Mouse (Mus musculus) G1E (cell line): ENCODE measurements around the gene Tex21. TPM values are rescaled to one million over a fixed set of nuclear protein-coding genes. Genes with fewer than 3 reads are reported as not detected.
"Not testable (repeated sequence)": the region's sequence is repeated elsewhere in the genome, so short reads cannot be mapped to it uniquely, and the experiment has no call there.

Source experiments
- ATAC-seq: 2 replicates; pipeline ENCODE4 v1.8.0; 2016; ENCODE audit warnings: mild to moderate bottlenecking; ENCODE audit not compliant: insufficient number of reproducible peaks, poor library complexity, low FRiP score, severe bottlenecking; ENCODE audit errors: extremely low read depth
- DNase-seq: peaks from one replicate; pipeline ENCODE4 v3.0.0; 2012; ENCODE audit warnings: low spot score
- H3K27me3 ChIP-seq: 2 replicates; pipeline ENCODE4 v1.6.1; 2012; ENCODE audit warnings: mild to moderate bottlenecking, low read length, inconsistent platforms; ENCODE audit not compliant: insufficient read depth
- H3K36me3 ChIP-seq: replicated peaks from 2 replicates; pipeline ENCODE3; 2012; ENCODE audit warnings: mild to moderate bottlenecking, inconsistent platforms
- H3K4me1 ChIP-seq: 2 replicates; pipeline ENCODE4 v1.6.1; 2012; ENCODE audit warnings: low read depth, low read length, inconsistent platforms, mixed read lengths; ENCODE audit not compliant: insufficient read depth
- H3K4me3 ChIP-seq: 2 replicates; pipeline ENCODE4 v1.5.1; 2012; ENCODE audit warnings: low read depth, mild to moderate bottlenecking, inconsistent platforms, low read length, moderate library complexity, mixed read lengths
- H3K9me3 ChIP-seq: replicated peaks from 2 replicates; pipeline ENCODE4 v1.6.1; 2012; ENCODE audit warnings: inconsistent platforms
- CTCF ChIP-seq: IDR thresholded peaks from 2 replicates; pipeline ENCODE4 v1.5.1; 2012; ENCODE audit warnings: low read depth, low read length, inconsistent platforms, mixed read lengths
- GATA1 ChIP-seq: IDR thresholded peaks from 2 replicates; pipeline ENCODE4 v1.6.1; 2012; ENCODE audit warnings: borderline replicate concordance, low read length, inconsistent platforms, mixed read lengths
- GATA2 ChIP-seq: IDR thresholded peaks from 2 replicates; pipeline ENCODE4 v1.6.1; 2012; ENCODE audit warnings: low read depth, low read length, inconsistent platforms, borderline replicate concordance
- POLR2AphosphoS5 ChIP-seq: IDR thresholded peaks from 2 replicates; pipeline ENCODE4 v1.6.1; 2012; ENCODE audit warnings: low read depth, low read length, inconsistent platforms; ENCODE audit not compliant: insufficient replicate concordance
- TAL1 ChIP-seq: conservative IDR thresholded peaks from 2 replicates; pipeline ENCODE4 v1.6.1; 2012; ENCODE audit warnings: low read depth, low read length, inconsistent platforms, mixed read lengths
- polyA plus RNA-seq: library from polyadenylated mRNA; stranded (reverse); fragments of >175 nt; gene quantifications from 2 replicates; pipeline ENCODE4 v1.2.3, GENCODE M21; 2012
- total RNA-seq, 2 experiments: library from RNA; stranded (forward) in 1 of 2; stranded (reverse) in 1 of 2; fragments of 200-1000 nt in 1 of 2; fragments of >200 nt in 1 of 2; fragmentation: Nextera tagmentation in 1 of 2; gene quantifications; 2 replicates each; pipeline ENCODE4 v1.2.3; 2014 to 2017

The Tex21 gene
- total and polyA plus RNA-seq, 3 experiments: 0.26 to 6.8 (median 0.66) TPM

- no peaks in the 10 kb centered on the region for H3K9me3 ChIP-seq
- H3K36me3 ChIP-seq: no peaks in the 10 kb centered on the region
- DNase-seq (peak; percentile 48), ATAC-seq (peak; percentile 48; the same call in 1 of the 2 replicates)
- TF ChIP-seq CTCF (peak; percentile 73), POLR2AphosphoS5 (no peak), GATA2 (no peak)
- peaks cover 10% of the 10 kb centered on the region for H3K4me1 ChIP-seq
- no peak overlapping the region for H3K4me3 ChIP-seq
- peaks cover 42% of the 10 kb centered on the region for H3K27me3 ChIP-seq
Measured at GRCm38 (mm10) chr12:76177864-76178518, 68.6 kb downstream of the Tex21 start.

GRCm38 (mm10) chr12:76177000-76177863 is 69.3 kb downstream of the Tex21 start, which contains the start of gene Esr2:
Gene Esr2, minus strand, starts transcription at chr12:76177259.
- DNase-seq (no peak), ATAC-seq (no peak)
- Histone ChIP-seq H3K4me3 (no peak within 1 kb of the TSS), H3K9me3 (no peaks in the 10 kb centered on the region), H3K4me1 (peaks cover 10% of the 10 kb centered on the region), H3K36me3 (no peaks in the 10 kb centered on the region), H3K27me3 (peaks cover 36% of the 10 kb centered on the region)
- TF ChIP-seq POLR2AphosphoS5 (no peak), GATA1 (no peak)

- H3K9me3 ChIP-seq: no peaks in the 10 kb centered on the region
- H3K27me3 ChIP-seq: peaks cover 15% of the 10 kb centered on the region
- DNase-seq: no peak
- TF ChIP-seq GATA1 (no peak), TAL1 (no peak), CTCF (no peak), GATA2 (no peak), POLR2AphosphoS5 (no peak)
- H3K4me1 ChIP-seq: no peaks in the 10 kb centered on the region
- no peaks in the 10 kb centered on the region for H3K36me3 ChIP-seq
- no peak for ATAC-seq
- no peak overlapping the region for H3K4me3 ChIP-seq
Measured at GRCm38 (mm10) chr12:76165641-76166040, 80.9 kb downstream of the Tex21 start.

- DNase-seq: not testable (repeated sequence)
Measured at GRCm38 (mm10) chr12:76152389-76152788, 94.2 kb downstream of the Tex21 start.

More at GRCm38 (mm10) chr12:76152389-76152788, 94.2 kb downstream of the Tex21 start:
- H3K36me3 ChIP-seq, ATAC-seq, H3K9me3 ChIP-seq, H3K4me1 ChIP-seq, H3K4me3 ChIP-seq, H3K27me3 ChIP-seq: not testable (repeated sequence)

Other genes starting within 250 kb of the Tex21 start
- not detected in 2 replicates for gene Esr2, start 69.5 kb downstream of the Tex21 start, total RNA-seq (2014; fragmentation: Nextera tagmentation)
- gene Esr2, start 69.5 kb downstream of the Tex21 start, total RNA-seq (2017): 0.05 TPM in 1 of 2 replicates, not detected in the other
- gene Esr2, start 69.5 kb downstream of the Tex21 start, polyA plus RNA-seq: not detected in 2 replicates
- 164 and 185 TPM in 2 replicates for gene Mthfd1, start 8.6 kb upstream of the Tex21 start, total RNA-seq (2014; fragmentation: Nextera tagmentation)
- gene Mthfd1, start 8.6 kb upstream of the Tex21 start, total RNA-seq (2017): 253 TPM in 2 replicates
- gene Mthfd1, start 8.6 kb upstream of the Tex21 start, polyA plus RNA-seq: 199 and 228 TPM in 2 replicates
- 1.1 and 1.4 TPM in 2 replicates for gene Akap5, start 78.1 kb upstream of the Tex21 start, total RNA-seq (2014; fragmentation: Nextera tagmentation)
- 1.2 and 1.3 TPM in 2 replicates for gene Akap5, start 78.1 kb upstream of the Tex21 start, total RNA-seq (2017)
- 0.08 and 0.20 TPM in 2 replicates for gene Akap5, start 78.1 kb upstream of the Tex21 start, polyA plus RNA-seq
- gene Zbtb25, start 122.9 kb upstream of the Tex21 start, total RNA-seq (2014; fragmentation: Nextera tagmentation): 54.4 and 62.5 TPM in 2 replicates
- gene Zbtb25, start 122.9 kb upstream of the Tex21 start, total RNA-seq (2017): 15.5 and 17.5 TPM in 2 replicates
- gene Zbtb25, start 122.9 kb upstream of the Tex21 start, polyA plus RNA-seq: 12.1 and 12.2 TPM in 2 replicates
- 24.8 and 27.9 TPM in 2 replicates for gene Zbtb1, start 123.5 kb upstream of the Tex21 start, total RNA-seq (2014; fragmentation: Nextera tagmentation)
- gene Zbtb1, start 123.5 kb upstream of the Tex21 start, total RNA-seq (2017): 23.1 and 27.2 TPM in 2 replicates
- 6.4 and 8.8 TPM in 2 replicates for gene Zbtb1, start 123.5 kb upstream of the Tex21 start, polyA plus RNA-seq
- gene Hspa2, start 157.4 kb upstream of the Tex21 start, total RNA-seq (2014; fragmentation: Nextera tagmentation): 6.0 and 7.3 TPM in 2 replicates
- gene Hspa2, start 157.4 kb upstream of the Tex21 start, total RNA-seq (2017): 10.7 and 11.3 TPM in 2 replicates
- 10.3 and 12.0 TPM in 2 replicates for gene Hspa2, start 157.4 kb upstream of the Tex21 start, polyA plus RNA-seq
- gene Ppp1r36, start 170.8 kb upstream of the Tex21 start, total RNA-seq (2014; fragmentation: Nextera tagmentation): not detected in 2 replicates
- 0.12 and 0.38 TPM in 2 replicates for gene Ppp1r36, start 170.8 kb upstream of the Tex21 start, total RNA-seq (2017)
- gene Ppp1r36, start 170.8 kb upstream of the Tex21 start, polyA plus RNA-seq: not detected in 2 replicates